ENCODE assay signal across 21 mouse cellular contexts in genomic region chr9:86020765-86021164, GRCm38 (mm10).
DNase-seq lines count a peak whose midpoint lies in the region; ATAC-seq and TF ChIP-seq lines count a peak whose summit lies in the region.
"Had no signal": no experiment of that assay in that cellular context is flagged by ENCODE, and none has a peak within 500 bp of the region (broad histone marks: within the 10 kb centered on the region; RNA-seq: fewer than 3 reads in every experiment).

No protein-coding gene starts in this region.

- no peaks in the 10 kb centered on the region for H3K36me3 ChIP-seq in forebrain, embryonic 12.5 days (replicated peaks)
- no peaks in the 10 kb centered on the region for H3K36me3 ChIP-seq in forebrain, embryonic 15.5 days
- no peaks in the 10 kb centered on the region for H3K36me3 ChIP-seq in hindbrain, embryonic 15.5 days
- no peaks in the 10 kb centered on the region for H3K36me3 ChIP-seq in midbrain, embryonic 16.5 days (ENCODE audit: control insufficient read depth, insufficient read depth, low read length)
- H3K36me3 ChIP-seq: G1E; heart, embryonic 13.5 days; limb, embryonic 10.5 days; stomach, embryonic 15.5 days had no signal

- no peak for TF ChIP-seq POLR2A in brain, embryonic 14.5 days (IDR thresholded peaks at IDR 0.05; ENCODE audit: borderline replicate concordance, extremely low read depth, insufficient read depth, insufficient read length, poor library complexity, severe bottlenecking)

- peak; percentile 74 for DNase-seq in brain, embryonic 14.5 days (ENCODE audit: low read depth)
- DNase-seq in layer of hippocampus, adult 9-11 months, result no peak
- no peak for DNase-seq in adrenal gland, adult 2 months
- DNase-seq in right cerebral cortex, postnatal 4 days, result no peak
- DNase-seq: adrenal gland, postnatal 14 days; cerebellum, adult 8-10 months; gastrocnemius, adult 2 months; kidney, postnatal 4 days; lung, adult 18-20 months; lung, postnatal 36 days; right cerebral cortex, postnatal 25 days; thymus, adult 2 months had no signal

- H3K9me3 ChIP-seq in forebrain, embryonic 12.5 days, result no peaks in the 10 kb centered on the region
- H3K9me3 ChIP-seq in forebrain, embryonic 15.5 days, result no peaks in the 10 kb centered on the region
- no peaks in the 10 kb centered on the region for H3K9me3 ChIP-seq in hindbrain, embryonic 15.5 days
- no peaks in the 10 kb centered on the region for H3K9me3 ChIP-seq in midbrain, embryonic 16.5 days (replicated peaks; ENCODE audit: control insufficient read depth, low read length, poor library complexity, severe bottlenecking)
- H3K9me3 ChIP-seq: G1E; heart, embryonic 13.5 days; limb, embryonic 10.5 days; stomach, embryonic 15.5 days had no signal

- H3K4me2 ChIP-seq in forebrain, embryonic 12.5 days, result no peak overlapping the region
- H3K4me2 ChIP-seq in forebrain, embryonic 15.5 days (replicated peaks), result no peak overlapping the region
- H3K4me2 ChIP-seq in hindbrain, embryonic 15.5 days, result no peak overlapping the region
- H3K4me2 ChIP-seq in midbrain, embryonic 16.5 days (ENCODE audit: low read length), result no peak overlapping the region
- H3K4me2 ChIP-seq: heart, embryonic 13.5 days; stomach, embryonic 15.5 days had no signal

- no peak overlapping the region for H3K4me3 ChIP-seq in forebrain, embryonic 12.5 days (replicated peaks)
- no peak overlapping the region for H3K4me3 ChIP-seq in forebrain, embryonic 15.5 days
- H3K4me3 ChIP-seq in hindbrain, embryonic 15.5 days, result no peak overlapping the region
- H3K4me3 ChIP-seq in midbrain, embryonic 16.5 days (ENCODE audit: low read depth, low read length), result no peak overlapping the region
- H3K4me3 ChIP-seq: gastrocnemius, adult 2 months; heart, embryonic 13.5 days; limb, embryonic 10.5 days; stomach, embryonic 15.5 days had no signal

- no peaks in the 10 kb centered on the region for H3K27me3 ChIP-seq in forebrain, embryonic 12.5 days
- H3K27me3 ChIP-seq in forebrain, embryonic 15.5 days, result no peaks in the 10 kb centered on the region
- no peaks in the 10 kb centered on the region for H3K27me3 ChIP-seq in hindbrain, embryonic 15.5 days
- no peaks in the 10 kb centered on the region for H3K27me3 ChIP-seq in midbrain, embryonic 16.5 days (ENCODE audit: control insufficient read depth, insufficient read depth, low read depth, low read length)
- H3K27me3 ChIP-seq: heart, embryonic 13.5 days; stomach, embryonic 15.5 days had no signal

- ATAC-seq in forebrain, embryonic 12.5 days (ENCODE audit: low FRiP score), result 0 out of 2 replicates have a peak, but pooled peaks have one; percentile 23
- ATAC-seq in forebrain, embryonic 15.5 days (replicated peaks), result no peak
- ATAC-seq in hindbrain, embryonic 15.5 days (ENCODE audit: low FRiP score, low read depth), result 0 out of 2 replicates have a peak, but pooled peaks have one; percentile 65
- ATAC-seq in midbrain, embryonic 16.5 days, result peak; percentile 83; the same call in 1 of the 2 replicates
- ATAC-seq: activated CD4-positive, CD25-positive, alpha-beta regulatory T cell, adult 4 months had no signal

- H3K9ac ChIP-seq in forebrain, embryonic 12.5 days, result no peak overlapping the region
- no peak overlapping the region for H3K9ac ChIP-seq in forebrain, embryonic 15.5 days (replicated peaks)
- no peak overlapping the region for H3K9ac ChIP-seq in hindbrain, embryonic 15.5 days
- no peak overlapping the region for H3K9ac ChIP-seq in midbrain, embryonic 16.5 days (ENCODE audit: low read depth, low read length)
- H3K9ac ChIP-seq: heart, embryonic 13.5 days; stomach, embryonic 15.5 days had no signal

- H3K4me1 ChIP-seq in forebrain, embryonic 12.5 days, result peaks cover 3% of the 10 kb centered on the region; the same call in 1 of the 2 replicates
- H3K4me1 ChIP-seq in forebrain, embryonic 15.5 days, result no peaks in the 10 kb centered on the region
- H3K4me1 ChIP-seq in hindbrain, embryonic 15.5 days (replicated peaks), result no peaks in the 10 kb centered on the region; the same call in 1 of the 2 replicates
- H3K4me1 ChIP-seq in midbrain, embryonic 16.5 days (ENCODE audit: control insufficient read depth, insufficient read depth, low read length), result no peaks in the 10 kb centered on the region
- H3K4me1 ChIP-seq: heart, embryonic 13.5 days; limb, embryonic 10.5 days; stomach, embryonic 15.5 days had no signal

- WGBS in forebrain, embryonic 12.5 days, result 57% methylated on average over 4 of the region's 4 CpGs
- WGBS in forebrain, embryonic 15.5 days, result 29% methylated on average over 4 of the region's 4 CpGs
- 25% methylated on average over 4 of the region's 4 CpGs for WGBS in hindbrain, embryonic 15.5 days
- 32% methylated on average over 4 of the region's 4 CpGs for WGBS in midbrain, embryonic 16.5 days

- H3K27ac ChIP-seq in forebrain, embryonic 12.5 days, result no peak overlapping the region
- no peak overlapping the region for H3K27ac ChIP-seq in forebrain, embryonic 15.5 days (replicated peaks)
- 0 out of 2 replicates have a peak overlapping the region, but pooled peaks have one; percentile 48 for H3K27ac ChIP-seq in hindbrain, embryonic 15.5 days (replicated peaks)
- H3K27ac ChIP-seq in midbrain, embryonic 16.5 days (ENCODE audit: low read length), result no peak overlapping the region
- H3K27ac ChIP-seq: gastrocnemius, adult 2 months; heart, embryonic 13.5 days; limb, embryonic 10.5 days; stomach, embryonic 15.5 days had no signal

- TF ChIP-seq CTCF in brain, embryonic 14.5 days (IDR thresholded peaks at IDR 0.05; ENCODE audit: borderline replicate concordance, extremely low read depth, insufficient read depth, insufficient read length), result no peak
